Mouse (Mus musculus) erythroblast, embryonic 14.5 days (primary cell): ENCODE data around the gene Nfx1.

Source experiments
- GATA1 ChIP-seq: IDR thresholded peaks from 2 replicates; pipeline ENCODE4 v1.6.1; 2012; ENCODE audit warnings: low read length, inconsistent platforms, mixed read lengths
- TAL1 ChIP-seq: IDR thresholded peaks from 3 replicates; pipeline ENCODE4 v1.6.1; 2012; ENCODE audit warnings: low read length, inconsistent platforms, mixed read lengths

- TF ChIP-seq TAL1 = no peak
- TF ChIP-seq GATA1 = no peak
Measured at GRCm38 (mm10) chr4:40982486-40982885, 11.8 kb downstream of the Nfx1 start.
